Mouse (Mus musculus) splenic B cell, adult 2 months (primary cell): ENCODE measurements around the gene Cp.
"Not testable (repeated sequence)": the region's sequence is repeated elsewhere in the genome, so short reads cannot be mapped to it uniquely, and the experiment has no call there.

Experiments used
- DNase-seq: peaks from one replicate; pipeline ENCODE4 v3.0.0-alpha.2; 2011; ENCODE audit warnings: low read depth, low spot score
- H3K27me3 ChIP-seq: 2 replicates; pipeline ENCODE4 v1.6.1; 2012; ENCODE audit warnings: mild to moderate bottlenecking, low read length, moderate library complexity, mixed read lengths; ENCODE audit not compliant: control insufficient read depth, poor library complexity, insufficient read depth, severe bottlenecking
- H3K36me3 ChIP-seq: 2 replicates; pipeline ENCODE4 v1.6.1; 2012; ENCODE audit warnings: mild to moderate bottlenecking, low read length, moderate library complexity, mixed read lengths; ENCODE audit not compliant: control insufficient read depth, poor library complexity, insufficient read depth, severe bottlenecking

The Cp gene

DNA sequence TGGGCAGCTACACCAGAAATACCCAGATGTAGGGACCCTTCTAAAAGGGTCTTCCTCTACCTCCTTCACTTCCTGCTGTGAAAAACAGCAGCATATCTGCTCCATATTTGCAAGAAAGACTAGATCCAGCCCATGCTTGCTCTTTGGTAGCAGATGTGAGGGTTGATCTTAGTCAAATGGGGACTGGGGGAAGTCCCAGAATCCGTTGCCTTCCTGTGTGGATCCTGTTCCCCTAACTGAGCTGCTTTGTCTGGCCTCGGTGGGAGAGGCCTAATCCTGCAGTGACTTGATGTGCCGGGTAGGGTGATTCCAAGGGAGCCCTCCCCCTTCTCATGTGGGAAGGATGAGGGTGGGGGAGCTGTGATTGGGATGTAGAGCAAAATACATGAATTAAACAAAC is 29.3 kb downstream of the Cp start:
- no peaks in the 10 kb centered on the region for H3K36me3 ChIP-seq
- no peak for DNase-seq

GRCm38 (mm10) chr3:19990031-19990430 is 33.2 kb downstream of the Cp start:
- DNase-seq = no peak
- Histone ChIP-seq H3K36me3 (no peaks in the 10 kb centered on the region), H3K27me3 (no peaks in the 10 kb centered on the region)

More for the DNA sequence above, 29.3 kb downstream of the Cp start:
- H3K27me3 ChIP-seq = no peaks in the 10 kb centered on the region

DNA sequence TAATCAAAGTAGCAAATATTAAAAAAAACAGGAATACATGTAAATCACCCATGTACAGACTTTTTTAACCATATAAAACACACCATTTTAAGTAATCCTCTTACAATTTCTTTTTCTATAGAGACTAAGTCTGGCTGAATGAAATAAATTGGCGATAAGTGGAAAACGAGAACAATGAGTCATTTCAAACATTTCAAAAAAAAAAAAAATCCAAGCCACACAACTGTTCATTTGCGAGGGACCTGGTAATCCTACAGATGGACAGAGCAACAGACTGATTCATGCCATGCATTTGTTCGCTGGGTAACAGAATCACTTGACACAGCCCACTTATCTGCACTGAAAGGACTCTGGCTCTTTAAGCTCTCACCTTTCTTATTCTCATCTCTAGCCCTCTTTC is 35.5 kb downstream of the Cp start:
- no peak for DNase-seq
- no peaks in the 10 kb centered on the region for H3K27me3 ChIP-seq
- H3K36me3 ChIP-seq = no peaks in the 10 kb centered on the region

DNA sequence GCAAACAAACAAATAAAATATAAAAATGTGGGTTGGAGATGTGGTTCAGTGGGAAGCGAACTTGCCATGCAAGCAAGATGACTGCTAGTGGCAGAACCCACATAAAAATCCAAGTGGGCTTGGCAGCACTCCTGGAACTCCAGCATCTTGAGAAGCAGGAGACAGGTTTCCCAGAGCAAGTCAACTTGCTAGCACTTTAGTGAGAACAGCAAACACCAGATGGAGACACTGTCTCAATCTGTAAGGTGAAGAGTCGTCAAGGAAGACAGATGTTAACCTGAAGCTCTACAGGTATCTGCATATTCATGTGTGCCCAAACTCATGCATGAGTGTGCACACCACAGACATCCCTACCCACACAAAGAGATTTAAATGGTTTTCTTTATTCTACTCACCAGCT is 42.7 kb downstream of the Cp start:
- Histone ChIP-seq H3K36me3 (peaks cover 10% of the 10 kb centered on the region), H3K27me3 (no peaks in the 10 kb centered on the region)
- DNase-seq = no peak

- Histone ChIP-seq H3K36me3 (peaks cover 10% of the 10 kb centered on the region), H3K27me3 (no peaks in the 10 kb centered on the region)
- no peak for DNase-seq
These were observed 44.0 kb downstream of the Cp start for GRCm38 (mm10) chr3:20000806-20001205.

DNA sequence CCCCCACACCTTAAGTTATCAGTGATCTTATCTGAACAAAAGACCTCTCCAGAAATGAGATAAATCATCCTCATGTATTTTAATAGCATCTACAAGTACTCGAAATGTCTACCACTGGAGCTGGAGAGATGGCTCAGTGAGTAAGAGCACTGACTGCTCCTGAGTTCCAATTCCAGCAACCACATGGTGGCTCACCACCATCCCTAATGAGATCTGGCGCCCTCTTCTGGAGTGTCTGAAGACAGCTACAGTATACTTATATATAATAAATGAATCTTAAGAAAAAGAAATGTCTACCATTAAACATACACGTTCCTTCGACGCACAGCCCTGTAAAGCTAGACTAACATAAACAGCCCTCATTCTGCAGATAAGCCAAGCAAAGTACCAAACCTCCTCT is 45.9 kb downstream of the Cp start:
- peak; percentile 36 for DNase-seq
- Histone ChIP-seq H3K27me3 (no peaks in the 10 kb centered on the region), H3K36me3 (peaks cover 16% of the 10 kb centered on the region)

GRCm38 (mm10) chr3:20004422-20004821 is 47.6 kb downstream of the Cp start:
- Histone ChIP-seq H3K27me3 (no peaks in the 10 kb centered on the region), H3K36me3 (peaks cover 16% of the 10 kb centered on the region)
- DNase-seq = no peak

- Histone ChIP-seq H3K27me3 (no peaks in the 10 kb centered on the region), H3K36me3 (peaks cover 17% of the 10 kb centered on the region)
- DNase-seq = no peak
These were observed 48.8 kb downstream of the Cp start for GRCm38 (mm10) chr3:20005611-20006010.

GRCm38 (mm10) chr3:20007275-20007674 is 50.4 kb downstream of the Cp start:
- DNase-seq = no peak
- Histone ChIP-seq H3K36me3 (peaks cover 17% of the 10 kb centered on the region), H3K27me3 (no peaks in the 10 kb centered on the region)

GRCm38 (mm10) chr3:20007759-20008158 is 50.9 kb downstream of the Cp start:
- no peak for DNase-seq
- no peaks in the 10 kb centered on the region for H3K27me3 ChIP-seq
- peaks cover 20% of the 10 kb centered on the region for H3K36me3 ChIP-seq

GRCm38 (mm10) chr3:20010464-20010863 is 53.6 kb downstream of the Cp start:
- DNase-seq = no peak
- Histone ChIP-seq H3K36me3 (peaks cover 24% of the 10 kb centered on the region), H3K27me3 (no peaks in the 10 kb centered on the region)

DNA sequence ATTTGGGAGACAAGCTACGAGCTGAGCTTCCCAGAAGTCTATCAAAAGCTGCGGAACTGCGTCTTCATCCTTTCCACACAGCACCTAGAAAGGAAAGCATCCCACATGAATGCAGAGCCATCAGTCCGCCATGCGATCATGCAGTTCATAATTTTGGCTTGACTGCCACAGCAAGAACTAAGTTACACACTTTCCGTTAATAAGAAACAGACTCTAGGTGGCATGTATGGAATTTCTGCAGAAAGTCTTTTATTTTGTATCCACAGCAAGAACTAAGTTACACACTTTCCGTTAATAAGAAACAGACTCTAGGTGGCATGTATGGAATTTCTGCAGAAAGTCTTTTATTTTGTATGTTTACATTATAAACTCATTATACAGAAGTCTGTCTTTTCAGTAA is 54.1 kb downstream of the Cp start:
- peaks cover 24% of the 10 kb centered on the region for H3K36me3 ChIP-seq
- DNase-seq, H3K27me3 ChIP-seq: not testable (repeated sequence)

- H3K36me3 ChIP-seq = peaks cover 24% of the 10 kb centered on the region
- no peaks in the 10 kb centered on the region for H3K27me3 ChIP-seq
- DNase-seq = no peak
These were observed 57.6 kb downstream of the Cp start for GRCm38 (mm10) chr3:20014454-20014853.

GRCm38 (mm10) chr3:20018076-20018475 is 61.2 kb downstream of the Cp start:
- Histone ChIP-seq H3K36me3 (peaks cover 19% of the 10 kb centered on the region), H3K27me3 (no peaks in the 10 kb centered on the region)
- no peak for DNase-seq

DNA sequence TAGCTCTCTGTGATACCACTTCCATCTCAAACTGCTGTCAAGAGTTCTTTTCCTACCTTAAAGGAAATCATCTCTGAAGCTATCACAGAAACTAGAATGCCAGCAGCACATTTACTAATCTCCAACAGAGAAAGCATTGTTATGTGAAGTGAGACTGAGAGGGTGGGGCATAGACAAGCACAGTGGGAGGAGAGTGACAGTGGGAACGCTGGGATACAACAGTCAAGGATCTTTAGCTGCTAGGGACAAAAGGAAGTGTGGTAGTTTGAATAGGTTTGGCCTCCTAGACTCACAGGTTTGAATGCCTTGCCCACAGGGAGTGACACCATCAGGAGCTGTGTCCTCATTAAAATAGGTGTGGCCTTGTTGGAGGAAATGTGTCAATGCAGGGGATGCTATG is 67.0 kb downstream of the Cp start:
- Histone ChIP-seq H3K27me3 (no peaks in the 10 kb centered on the region; the same call in 1 of the 2 replicates), H3K36me3 (peaks cover 20% of the 10 kb centered on the region)
- no peak for DNase-seq

DNA sequence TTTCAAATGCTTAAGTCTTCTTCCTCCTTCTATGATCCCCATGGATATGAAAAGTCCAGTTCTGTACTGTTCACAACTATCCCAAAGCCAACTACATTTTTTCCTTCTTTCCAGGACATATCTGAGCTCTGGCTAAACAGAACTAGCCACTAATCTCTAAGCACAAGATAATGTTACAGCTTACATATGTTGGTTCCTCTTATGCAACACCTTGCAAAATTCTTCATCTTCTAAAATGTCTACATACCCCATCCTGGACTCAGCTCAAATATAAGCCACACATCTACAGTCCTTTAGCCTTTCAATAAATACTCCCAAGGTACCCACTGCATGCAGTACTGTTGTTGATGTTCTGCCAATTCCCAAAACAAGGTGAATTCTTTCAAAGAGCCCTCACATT is 69.6 kb downstream of the Cp start:
- peaks cover 18% of the 10 kb centered on the region for H3K36me3 ChIP-seq
- no peaks in the 10 kb centered on the region; the same call in 1 of the 2 replicates for H3K27me3 ChIP-seq
- DNase-seq = no peak
